Mouse (Mus musculus) naive thymus-derived CD4-positive, alpha-beta T cell, adult 5 months (primary cell): Measurements from ENCODE around the gene Clec12a. TPM values are rescaled to one million over a fixed set of nuclear protein-coding genes. Genes with fewer than 3 reads are reported as not detected.

Experiments used
- polyA plus RNA-seq: library from polyadenylated mRNA; unstranded; fragments of 100-300 nt; shearing (Covaris generic); gene quantifications from one replicate; pipeline ENCODE4 v1.2.1, GENCODE M21; 2017

Clec12a gene
- polyA plus RNA-seq, result not detected

GRCm38 (mm10) chr6:129342391-129342790, at the start of gene Clec12a:
Clec12a (plus strand) TSS chr6:129342691.

GRCm38 (mm10) chr6:129331610-129332009, 10.9 kb upstream of the Clec12a start, which contains the start of gene 4922502D21Rik:
4922502D21Rik (minus strand) TSS chr6:129331796.

GRCm38 (mm10) chr6:129385774-129386173, 43.3 kb downstream of the Clec12a start, which contains the start of gene Clec12b:
Clec12b (minus strand) TSS chr6:129385874.

GRCm38 (mm10) chr6:129396997-129397396, 54.5 kb downstream of the Clec12a start, which contains the start of gene Clec1b:
Clec1b (plus strand) TSS chr6:129397297.

GRCm38 (mm10) chr6:129408562-129408961, 66.1 kb downstream of the Clec12a start, which contains the start of gene Clec9a:
Clec9a (plus strand) TSS chr6:129408862.

Other genes starting within 250 kb of the Clec12a start
- not detected for gene Clec2e, start 241.8 kb upstream of the Clec12a start, polyA plus RNA-seq
- gene Clec2d, start 162.1 kb upstream of the Clec12a start, polyA plus RNA-seq, result 11.0 TPM
- gene Cd69, start 67.3 kb upstream of the Clec12a start, polyA plus RNA-seq, result 160 TPM
- not detected for gene 4922502D21Rik, start 10.9 kb upstream of the Clec12a start, polyA plus RNA-seq
- not detected for gene Clec12b, start 43.2 kb downstream of the Clec12a start, polyA plus RNA-seq
- 0.32 TPM for gene Clec1b, start 54.6 kb downstream of the Clec12a start, polyA plus RNA-seq
- not detected for gene Clec9a, start 66.2 kb downstream of the Clec12a start, polyA plus RNA-seq
- not detected for gene Clec1a, start 109.3 kb downstream of the Clec12a start, polyA plus RNA-seq
- gene Olr1, start 164.5 kb downstream of the Clec12a start, polyA plus RNA-seq, result not detected
- gene Tmem52b, start 169.9 kb downstream of the Clec12a start, polyA plus RNA-seq, result not detected
- 5.0 TPM for gene Gabarapl1, start 190.5 kb downstream of the Clec12a start, polyA plus RNA-seq
- gene Klre1, start 235.2 kb downstream of the Clec12a start, polyA plus RNA-seq, result not detected
- 19.2 TPM for gene Klrd1, start 249.1 kb downstream of the Clec12a start, polyA plus RNA-seq